Mouse (Mus musculus): ENCODE data around the gene Aqp7. TPM values are rescaled to one million over a fixed set of nuclear protein-coding genes. Genes with fewer than 3 reads are reported as not detected.

The Aqp7 gene
- polyA plus RNA-seq, 1 experiment, result not detected

DNA sequence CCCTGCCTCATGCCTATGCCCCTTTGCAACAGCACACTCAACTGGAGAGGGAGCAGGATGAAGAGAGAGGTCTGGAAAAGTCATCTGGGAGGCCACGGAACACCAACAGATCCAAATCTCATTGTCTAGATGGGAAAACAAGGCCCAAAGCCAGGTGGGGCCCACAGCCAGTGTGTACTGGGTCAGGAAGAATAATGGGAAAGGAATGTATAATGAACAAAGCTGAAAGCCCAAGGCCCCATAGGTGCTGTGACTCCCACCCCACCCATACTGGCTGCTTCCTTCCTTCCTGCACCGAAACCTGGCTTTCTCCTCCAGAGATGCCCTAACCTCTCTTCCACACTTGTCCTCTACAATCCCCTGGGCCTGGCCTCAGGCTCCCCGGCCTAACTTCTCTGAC, 16.7 kb downstream of the Aqp7 start:
- no peak overlapping the region for H3K4me3 ChIP-seq (ENCODE audit: insufficient read depth, low read depth, low read length)
- H3K4me1 ChIP-seq (ENCODE audit: control insufficient read depth, insufficient read depth, low read length), result 0 out of 2 replicates have a peak, but pooled peaks cover under 1% of the 10 kb centered on the region
- 76% methylated on average over 3 of the region's 3 CpGs for WGBS
- H3K27ac ChIP-seq (ENCODE audit: insufficient read depth, low read depth, low read length), result no peak overlapping the region
- TF ChIP-seq CTCF (IDR thresholded peaks at IDR 0.05; ENCODE audit: insufficient read depth, low read depth, low read length) (no peak), POLR2A (IDR thresholded peaks at IDR 0.05; ENCODE audit: insufficient read depth, low read depth, low read length) (no peak)

DNA sequence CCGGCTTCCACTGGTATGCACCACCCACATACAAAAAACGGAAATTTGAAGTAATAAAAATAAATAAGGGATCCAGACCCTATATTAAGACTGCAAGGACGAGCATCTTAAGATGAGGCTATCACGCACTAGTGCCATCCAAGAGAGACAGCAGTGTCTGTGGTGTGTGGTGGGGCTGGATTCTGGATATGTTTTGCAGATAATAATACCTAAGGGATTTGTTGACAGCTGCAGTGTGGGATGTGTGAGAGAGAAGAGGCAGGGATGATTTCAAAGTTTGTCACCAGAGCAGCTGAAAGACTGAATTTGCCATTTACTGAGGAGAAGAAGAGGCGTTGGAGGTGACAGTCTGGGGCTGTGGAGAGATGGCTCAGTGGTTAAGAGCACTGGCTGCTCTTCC, 18.6 kb downstream of the Aqp7 start:
- WGBS, result 84% methylated on average over 5 of the region's 5 CpGs
- Histone ChIP-seq H3K27ac (ENCODE audit: insufficient read depth, low read depth, low read length) (no peak overlapping the region), H3K4me3 (ENCODE audit: insufficient read depth, low read depth, low read length) (no peak overlapping the region), H3K4me1 (ENCODE audit: control insufficient read depth, insufficient read depth, low read length) (0 out of 2 replicates have a peak, but pooled peaks cover 2% of the 10 kb centered on the region)
- no peak for TF ChIP-seq POLR2A (IDR thresholded peaks at IDR 0.05; ENCODE audit: insufficient read depth, low read depth, low read length)
- no peak for TF ChIP-seq CTCF (IDR thresholded peaks at IDR 0.05; ENCODE audit: insufficient read depth, low read depth, low read length)

DNA sequence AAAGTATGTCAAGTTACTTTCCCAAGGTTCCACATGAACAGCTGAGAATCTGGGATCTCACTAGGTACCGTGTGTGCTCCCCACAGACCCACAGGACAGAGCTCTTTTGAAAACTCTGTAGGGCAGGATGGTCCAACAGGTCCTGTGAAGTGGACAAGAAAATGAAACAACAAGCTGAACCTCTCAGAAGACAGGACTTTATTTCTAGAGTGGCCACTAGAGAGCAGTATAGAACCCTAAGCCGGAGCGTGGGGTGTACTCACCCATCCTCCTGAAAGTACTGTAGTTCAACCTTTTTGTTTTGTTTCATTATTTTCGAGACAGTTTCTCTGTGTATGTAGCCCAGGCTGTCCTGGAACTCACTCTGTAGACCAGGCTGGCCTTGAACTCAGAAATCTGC, 19.7 kb downstream of the Aqp7 start:
- 0 out of 2 replicates have a peak, but pooled peaks cover 2% of the 10 kb centered on the region for H3K4me1 ChIP-seq (ENCODE audit: control insufficient read depth, insufficient read depth, low read length)
- TF ChIP-seq CTCF (IDR thresholded peaks at IDR 0.05; ENCODE audit: insufficient read depth, low read depth, low read length), result no peak
- TF ChIP-seq POLR2A (IDR thresholded peaks at IDR 0.05; ENCODE audit: insufficient read depth, low read depth, low read length), result no peak
- WGBS, result 87% methylated on average over 4 of the region's 4 CpGs

DNA sequence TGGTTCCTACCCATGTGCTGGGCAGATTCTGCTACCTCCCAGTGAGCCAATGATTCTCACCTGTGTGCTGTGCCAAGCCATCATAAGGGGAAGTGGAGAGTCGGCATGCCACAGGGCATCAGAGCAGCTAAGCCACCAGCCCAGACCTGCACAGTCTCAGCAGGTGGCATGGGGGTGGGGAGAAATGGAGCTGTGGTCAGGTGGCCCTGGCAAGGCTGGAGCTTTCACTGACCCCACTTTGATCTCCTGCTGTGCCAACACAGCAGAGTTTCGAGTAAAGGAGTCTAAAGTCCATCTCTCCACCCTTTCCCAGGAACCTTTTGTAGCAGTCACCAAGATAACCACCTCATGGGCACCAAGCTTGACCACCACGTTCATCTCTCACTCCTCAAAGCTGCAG, 20.1 kb downstream of the Aqp7 start:
- Histone ChIP-seq H3K4me3 (ENCODE audit: insufficient read depth, low read depth, low read length) (no peak overlapping the region), H3K4me1 (ENCODE audit: control insufficient read depth, insufficient read depth, low read length) (0 out of 2 replicates have a peak, but pooled peaks cover 2% of the 10 kb centered on the region), H3K27ac (ENCODE audit: insufficient read depth, low read depth, low read length) (no peak overlapping the region)
- WGBS, result 90% methylated on average over 3 of the region's 3 CpGs
- TF ChIP-seq CTCF (IDR thresholded peaks at IDR 0.05; ENCODE audit: insufficient read depth, low read depth, low read length) (no peak), POLR2A (IDR thresholded peaks at IDR 0.05; ENCODE audit: insufficient read depth, low read depth, low read length) (no peak)

More for the DNA sequence above, 19.7 kb downstream of the Aqp7 start:
- Histone ChIP-seq H3K27ac (ENCODE audit: insufficient read depth, low read depth, low read length) (no peak overlapping the region), H3K4me3 (ENCODE audit: insufficient read depth, low read depth, low read length) (no peak overlapping the region)

DNA sequence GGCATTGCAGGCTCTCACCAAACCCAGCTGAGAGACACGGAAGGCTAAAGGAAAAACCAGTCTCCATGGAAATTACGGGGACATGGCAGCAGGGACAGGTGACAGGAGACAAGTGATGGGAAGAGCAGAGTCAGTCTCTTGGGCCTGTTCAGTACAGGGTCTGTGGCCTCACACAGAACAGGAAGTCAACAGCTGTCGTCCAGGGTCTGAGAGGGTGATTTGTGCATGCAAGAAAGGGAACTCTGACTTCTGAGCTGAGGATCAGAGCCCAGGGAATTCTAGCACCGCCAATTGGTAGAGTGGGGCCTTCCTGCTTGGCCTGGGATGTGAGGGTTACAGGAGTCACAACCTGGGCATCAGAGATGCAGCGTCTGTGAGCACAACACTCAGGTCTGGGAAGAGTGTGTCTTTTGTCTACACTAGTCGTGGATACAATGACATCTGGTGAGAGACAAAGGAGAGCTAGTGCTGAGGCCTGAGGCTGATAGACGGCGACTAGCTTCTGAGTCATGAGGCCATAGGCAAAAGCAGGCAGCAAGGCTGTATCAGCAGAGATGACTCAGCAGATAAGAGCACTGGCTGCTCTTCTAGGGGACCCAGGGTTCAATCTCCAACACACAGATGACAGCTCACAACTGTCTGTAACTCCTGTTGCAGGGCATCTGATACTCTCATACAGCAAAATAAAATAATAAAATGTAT, 21.7 kb downstream of the Aqp7 start:
- 65% methylated on average over 8 of the region's 8 CpGs for WGBS
- Histone ChIP-seq H3K4me1 (ENCODE audit: control insufficient read depth, insufficient read depth, low read length) (0 out of 2 replicates have a peak, but pooled peaks cover 2% of the 10 kb centered on the region), H3K27ac (ENCODE audit: insufficient read depth, low read depth, low read length) (no peak overlapping the region), H3K4me3 (ENCODE audit: insufficient read depth, low read depth, low read length) (no peak overlapping the region)
- TF ChIP-seq POLR2A (IDR thresholded peaks at IDR 0.05; ENCODE audit: insufficient read depth, low read depth, low read length) (no peak), CTCF (IDR thresholded peaks at IDR 0.05; ENCODE audit: insufficient read depth, low read depth, low read length) (no peak)

DNA sequence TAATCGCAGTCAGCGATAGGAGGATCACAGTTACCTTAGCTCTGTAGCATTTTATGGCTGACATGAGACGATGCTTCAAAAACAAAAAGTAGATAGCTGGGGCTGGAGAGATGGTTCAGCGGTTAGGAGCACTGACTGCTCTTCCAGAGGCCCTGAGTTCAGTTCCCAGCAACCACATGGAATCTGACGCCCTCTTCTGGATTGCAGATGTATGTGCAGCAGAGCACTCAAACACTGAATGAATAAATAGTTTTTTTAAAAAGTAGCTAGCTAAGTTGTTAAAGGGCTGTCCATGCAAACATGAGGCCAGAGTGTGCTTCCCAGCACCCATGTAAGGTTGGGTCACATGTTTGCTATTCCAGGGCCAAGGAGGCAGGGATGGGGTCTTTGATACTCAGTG, 26.8 kb downstream of the Aqp7 start:
- Histone ChIP-seq H3K27ac (ENCODE audit: insufficient read depth, low read depth, low read length) (no peak overlapping the region), H3K4me3 (ENCODE audit: insufficient read depth, low read depth, low read length) (no peak overlapping the region), H3K4me1 (ENCODE audit: control insufficient read depth, insufficient read depth, low read length) (0 out of 2 replicates have a peak, but pooled peaks cover under 1% of the 10 kb centered on the region)
- whole genome bisulfite sequencing, result 94% methylated on average over 5 of the region's 5 CpGs
- TF ChIP-seq POLR2A (IDR thresholded peaks at IDR 0.05; ENCODE audit: insufficient read depth, low read depth, low read length) (no peak), CTCF (IDR thresholded peaks at IDR 0.05; ENCODE audit: insufficient read depth, low read depth, low read length) (no peak)

DNA sequence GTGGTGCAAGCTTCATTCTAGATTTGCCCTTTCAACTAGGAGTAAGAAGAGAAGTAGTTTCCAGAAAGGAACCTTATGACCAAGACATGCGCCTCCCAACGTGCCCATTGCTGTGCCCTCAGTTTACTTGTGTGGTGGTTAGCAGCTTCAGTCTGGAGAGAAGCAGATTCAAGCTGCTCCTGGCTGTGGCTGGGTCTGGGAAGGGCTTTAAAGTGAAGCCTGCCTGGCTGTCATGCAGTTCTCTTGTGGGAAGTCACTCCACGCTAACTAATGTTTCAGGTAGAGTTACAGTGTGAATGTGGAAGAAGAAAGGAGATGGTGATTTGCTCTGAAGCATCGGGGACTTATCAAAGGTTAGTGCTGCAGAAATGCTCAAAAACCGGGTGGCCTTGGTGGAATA, 32.1 kb downstream of the Aqp7 start:
- H3K27ac ChIP-seq (ENCODE audit: insufficient read depth, low read depth, low read length), result no peak overlapping the region
- H3K4me3 ChIP-seq (ENCODE audit: insufficient read depth, low read depth, low read length), result no peak overlapping the region
- H3K4me1 ChIP-seq (ENCODE audit: control insufficient read depth, insufficient read depth, low read length), result no peaks in the 10 kb centered on the region
- TF ChIP-seq POLR2A (IDR thresholded peaks at IDR 0.05; ENCODE audit: insufficient read depth, low read depth, low read length) (no peak), CTCF (IDR thresholded peaks at IDR 0.05; ENCODE audit: insufficient read depth, low read depth, low read length) (no peak)
- 98% methylated on average over 5 of the region's 5 CpGs for WGBS

DNA sequence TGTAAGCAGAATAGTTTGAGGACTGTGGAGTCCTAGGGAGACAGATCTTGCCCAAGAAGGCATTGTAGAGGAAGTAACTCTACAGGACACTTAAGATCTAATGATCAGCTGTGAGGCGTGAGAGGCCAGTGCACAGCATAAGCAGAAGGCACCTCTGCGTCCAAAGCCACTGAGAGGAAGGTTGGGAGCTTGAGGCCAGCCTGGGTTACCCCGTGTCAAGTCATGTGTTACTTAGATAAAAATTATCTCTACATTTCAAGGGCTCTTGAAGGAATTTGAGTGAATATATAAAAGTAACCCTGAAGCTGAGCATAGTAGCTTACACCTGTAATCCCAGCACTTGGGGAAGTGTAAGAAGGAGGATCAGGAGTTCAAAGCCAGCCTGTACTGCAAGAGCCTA, 34.6 kb downstream of the Aqp7 start:
- H3K4me1 ChIP-seq (ENCODE audit: control insufficient read depth, insufficient read depth, low read length), result no peaks in the 10 kb centered on the region
- H3K27ac ChIP-seq (ENCODE audit: insufficient read depth, low read depth, low read length), result no peak overlapping the region
- TF ChIP-seq CTCF (IDR thresholded peaks at IDR 0.05; ENCODE audit: insufficient read depth, low read depth, low read length) (no peak), POLR2A (IDR thresholded peaks at IDR 0.05; ENCODE audit: insufficient read depth, low read depth, low read length) (no peak)
- 92% methylated on average over 3 of the region's 3 CpGs for WGBS
- no peak overlapping the region for H3K4me3 ChIP-seq (ENCODE audit: insufficient read depth, low read depth, low read length)

DNA sequence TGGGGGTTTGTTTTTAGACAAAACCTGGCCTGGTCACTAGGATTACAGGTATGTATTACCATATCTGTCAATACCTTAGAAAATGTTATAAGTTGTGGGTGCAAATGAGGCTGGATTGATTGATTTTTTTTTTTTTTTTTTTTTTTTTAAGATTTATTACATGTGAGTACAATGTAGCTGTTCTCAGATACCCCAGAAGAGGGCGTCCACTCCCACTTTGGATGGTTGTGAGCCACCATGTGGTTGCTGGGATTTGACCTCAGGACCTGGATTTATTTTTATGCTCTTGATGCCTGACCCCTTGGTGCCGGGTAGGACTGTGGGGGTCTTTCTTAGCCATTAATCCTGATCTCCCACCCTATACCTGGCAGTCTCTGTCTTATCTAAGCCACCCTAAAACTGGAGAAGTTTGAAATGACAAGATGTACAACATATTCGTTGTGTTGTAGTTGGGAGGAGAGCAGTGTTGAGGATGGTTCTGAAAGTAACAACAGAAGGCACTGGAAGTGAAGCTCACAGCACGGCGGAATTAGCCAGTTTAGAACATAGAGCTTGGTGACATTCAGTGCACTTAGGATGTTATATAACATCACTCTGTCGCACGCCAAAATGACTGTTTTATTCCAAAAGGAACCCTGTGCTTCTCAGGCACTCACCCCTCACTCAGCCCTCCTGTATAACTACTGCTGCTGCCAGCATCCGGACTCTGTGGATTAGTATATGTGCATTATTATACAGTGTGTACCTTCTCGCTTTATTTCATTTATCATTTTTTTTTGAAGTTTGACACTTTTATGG, 46.9 kb downstream of the Aqp7 start:
- Histone ChIP-seq H3K27ac (ENCODE audit: insufficient read depth, low read depth, low read length) (no peak overlapping the region), H3K4me1 (ENCODE audit: control insufficient read depth, insufficient read depth, low read length) (no peaks in the 10 kb centered on the region), H3K4me3 (ENCODE audit: insufficient read depth, low read depth, low read length) (no peak overlapping the region)
- no peak for TF ChIP-seq POLR2A (IDR thresholded peaks at IDR 0.05; ENCODE audit: insufficient read depth, low read depth, low read length)
- no peak for TF ChIP-seq CTCF (IDR thresholded peaks at IDR 0.05; ENCODE audit: insufficient read depth, low read depth, low read length)
- 91% methylated on average over 9 of the region's 9 CpGs for WGBS

Data from olfactory bulb, adult 2 months (tissue).